Mouse (Mus musculus) cerebellum, postnatal 36 days (tissue): ENCODE measurements around the gene Rrp8.

ENCODE experiments used
- DNase-seq, 2 experiments: peaks; one replicate each; pipeline ENCODE4 v3.0.0; 2021 to 2022; ENCODE audit warnings: mixed read lengths in 2 of 2

Gene Rrp8

DNA sequence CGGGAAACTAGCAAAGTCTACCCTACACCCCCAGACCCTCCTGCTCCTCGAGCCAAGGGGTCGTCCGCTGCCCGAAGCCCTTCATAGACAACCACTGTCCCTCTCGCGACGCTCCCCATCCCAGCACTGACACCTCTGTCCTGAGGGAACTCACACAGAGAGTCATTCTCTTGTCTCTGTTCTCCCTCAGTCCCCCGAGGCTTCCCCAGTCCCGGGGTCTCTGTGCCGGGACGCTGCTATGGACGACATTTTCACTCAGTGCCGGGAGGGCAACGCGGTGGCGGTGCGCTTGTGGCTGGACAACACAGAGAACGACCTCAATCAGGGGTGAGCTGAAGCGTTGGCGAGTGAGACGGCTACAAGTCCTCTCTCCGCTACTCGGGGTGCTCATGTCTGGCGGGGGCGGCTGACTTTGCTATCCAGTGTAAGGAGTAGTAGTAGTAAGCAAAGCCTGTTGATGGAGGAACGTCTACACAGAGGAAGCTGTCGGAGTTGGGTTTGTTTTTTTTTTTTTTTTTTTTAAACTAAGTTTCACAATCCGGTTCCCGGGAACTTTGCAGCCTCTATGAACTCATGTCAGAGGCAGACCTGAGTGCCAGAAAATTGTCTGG, at the start of gene Rrp8:
Gene Rrp8, minus strand, starts transcription at position 475 of the 611 bp plus-strand sequence.
- DNase-seq, result peak; percentile 35 to 39

DNA sequence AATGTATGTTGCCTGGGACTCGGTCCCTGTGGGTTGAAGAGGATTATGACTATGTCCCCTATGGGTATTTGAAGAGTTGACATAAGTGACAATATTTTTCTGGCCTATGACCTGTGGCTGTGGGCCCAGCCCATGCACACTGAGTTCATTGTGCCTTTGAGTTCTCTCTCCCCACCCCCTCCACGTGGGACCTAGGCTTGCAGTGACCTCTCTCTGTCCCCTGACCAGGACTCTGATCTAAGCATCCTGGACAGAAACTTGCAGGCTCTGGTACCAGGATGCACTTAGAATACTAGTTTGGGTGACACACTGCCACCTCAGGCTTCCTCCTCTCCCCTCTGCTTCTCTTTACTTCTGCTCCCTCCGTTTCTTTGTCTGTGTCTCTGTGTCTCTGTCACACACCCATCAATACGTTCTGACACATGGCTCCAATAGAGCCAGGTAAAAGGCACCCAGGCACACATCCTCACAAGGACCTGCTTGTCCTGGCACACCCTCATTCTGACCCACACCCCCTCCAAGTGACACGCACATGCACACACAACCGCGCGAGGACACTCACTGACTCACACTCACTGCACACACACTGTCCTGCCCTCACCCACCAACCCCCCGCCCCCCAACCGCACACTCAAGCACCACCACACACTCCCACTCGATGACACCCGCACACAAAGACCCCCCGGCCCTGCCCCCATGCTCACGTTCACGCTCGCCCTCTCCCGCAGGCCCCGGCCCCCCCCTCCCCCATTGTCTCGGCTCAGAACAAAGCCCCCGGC, 49.5 kb upstream of the Rrp8 start:
- DNase-seq, result no peak

DNA sequence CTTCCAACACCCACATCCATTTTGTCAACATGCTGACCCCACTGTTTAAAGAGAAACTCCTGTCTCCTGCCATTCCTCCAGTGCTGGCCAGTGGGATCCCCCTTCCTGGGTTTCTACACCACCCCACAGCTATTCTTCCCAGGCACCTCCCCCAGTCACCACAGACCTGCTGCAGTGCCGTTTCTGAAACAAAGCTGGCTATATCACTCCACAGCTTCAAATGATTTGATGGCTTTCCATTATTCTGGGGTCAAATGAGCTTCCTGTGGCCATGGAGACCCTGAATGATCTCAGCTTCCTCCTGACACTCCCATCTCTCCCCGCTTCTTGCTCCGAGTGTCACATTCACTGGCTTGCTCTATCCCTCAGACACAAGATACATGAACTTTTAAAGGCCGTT, 47.4 kb upstream of the Rrp8 start:
- no peak for DNase-seq

DNA sequence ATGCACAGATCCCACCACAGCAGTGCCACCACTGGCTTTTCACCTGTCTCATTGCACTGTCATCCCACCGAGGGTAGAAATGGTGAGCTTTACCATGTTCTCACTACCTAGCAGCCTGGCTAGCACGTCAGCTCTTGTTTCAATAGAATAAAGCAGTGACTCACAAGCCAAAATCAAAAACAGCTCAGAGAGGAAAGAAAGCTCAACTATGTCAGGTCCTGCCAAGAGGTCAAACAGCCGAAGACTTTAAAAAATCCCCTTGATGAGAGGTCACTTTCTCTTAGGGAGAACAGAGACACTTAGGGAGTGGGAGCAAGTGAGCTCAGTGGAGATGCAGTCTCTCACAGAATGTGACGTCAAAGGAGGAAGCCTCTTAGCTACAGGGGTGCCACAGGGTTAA, 46.7 kb upstream of the Rrp8 start:
- DNase-seq, result no peak

DNA sequence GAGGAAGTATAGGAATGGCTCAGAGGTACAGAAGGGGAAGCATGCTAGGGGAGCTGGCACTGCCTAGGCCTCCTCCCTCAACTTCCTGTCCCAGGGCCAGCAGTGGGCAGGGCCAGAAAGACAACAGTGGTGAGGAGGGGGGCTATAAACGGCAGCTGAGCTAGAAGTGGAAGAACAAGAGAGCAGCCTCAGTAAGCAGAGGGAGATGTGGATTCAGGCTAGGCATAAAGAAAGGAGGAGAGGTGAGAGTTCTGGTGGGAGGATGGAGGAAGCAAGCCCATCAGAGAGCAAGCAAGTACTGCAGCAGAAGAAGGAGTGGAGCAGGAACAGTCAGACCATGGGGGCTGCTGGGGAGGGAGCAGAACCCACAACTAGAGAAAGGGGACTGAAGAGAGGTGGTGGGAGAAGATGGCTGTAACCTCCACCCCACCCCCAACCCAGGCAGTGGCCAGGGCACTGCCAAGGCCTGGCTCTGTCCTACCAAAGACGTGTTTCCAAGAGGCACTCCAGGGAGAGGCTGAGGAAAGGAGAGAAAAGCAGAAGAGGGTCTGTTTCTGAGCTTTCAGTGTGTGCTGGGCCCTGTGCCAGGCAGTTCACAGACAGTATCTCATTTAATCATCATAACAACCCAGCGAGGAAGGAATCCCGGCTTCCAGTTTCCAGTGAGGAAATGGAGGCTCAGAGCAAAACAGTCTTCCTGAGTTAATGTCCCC, 41.5 kb upstream of the Rrp8 start:
- DNase-seq, result no peak

DNA sequence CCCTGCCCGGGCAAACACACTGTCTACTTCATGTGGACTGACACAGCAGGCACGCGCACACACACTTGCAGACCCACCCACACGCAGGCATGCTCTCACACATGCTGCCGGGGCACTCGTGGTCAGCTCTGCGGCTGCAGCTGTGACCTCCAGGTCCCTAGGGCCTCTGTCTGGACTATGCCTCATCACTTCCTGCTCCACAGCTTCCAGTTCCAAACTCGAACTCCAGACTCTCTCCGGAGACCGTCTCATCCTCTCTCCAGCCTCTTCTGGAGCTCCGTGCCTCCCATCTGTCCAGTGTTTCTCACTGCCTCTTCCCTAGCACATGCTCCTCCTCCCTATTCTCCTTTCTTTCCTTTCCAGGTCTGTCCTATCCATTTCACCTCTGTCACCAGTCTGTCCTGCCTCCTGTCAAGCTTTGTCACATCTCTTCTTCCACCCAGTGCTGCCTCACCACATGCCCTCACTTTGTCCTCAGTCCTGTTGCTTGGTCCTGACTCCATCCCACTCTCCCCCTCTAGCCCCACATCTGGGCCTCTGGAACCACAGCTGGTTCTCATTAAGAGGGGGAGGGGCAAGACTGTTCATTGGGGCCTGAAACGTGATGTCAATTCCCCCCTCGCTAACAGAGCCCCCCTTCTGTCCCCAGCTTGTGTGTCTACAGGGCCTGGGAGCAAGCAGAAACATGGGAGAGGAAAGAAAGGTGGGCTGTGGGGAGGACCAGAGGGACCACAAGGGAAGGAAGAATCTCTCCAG, 40.8 kb upstream of the Rrp8 start:
- DNase-seq, result no peak

DNA sequence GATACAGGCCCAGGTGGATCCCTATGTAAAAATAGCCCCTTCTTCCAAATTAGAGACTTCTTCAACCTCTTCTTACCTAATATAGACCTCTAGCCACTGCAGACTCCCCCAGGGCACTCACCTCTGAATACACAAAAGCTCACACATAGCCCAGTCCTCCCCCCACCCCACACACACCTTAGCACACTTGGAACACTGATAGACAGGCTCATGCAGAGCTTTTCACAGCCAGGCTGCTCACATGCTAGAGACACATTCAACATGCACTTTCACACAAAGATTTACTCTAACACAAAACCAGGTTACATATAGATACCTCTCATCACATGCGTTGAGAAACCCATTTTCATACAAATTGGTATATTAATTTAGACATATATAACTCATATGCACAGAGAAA, 40.1 kb upstream of the Rrp8 start:
- DNase-seq, result no peak

DNA sequence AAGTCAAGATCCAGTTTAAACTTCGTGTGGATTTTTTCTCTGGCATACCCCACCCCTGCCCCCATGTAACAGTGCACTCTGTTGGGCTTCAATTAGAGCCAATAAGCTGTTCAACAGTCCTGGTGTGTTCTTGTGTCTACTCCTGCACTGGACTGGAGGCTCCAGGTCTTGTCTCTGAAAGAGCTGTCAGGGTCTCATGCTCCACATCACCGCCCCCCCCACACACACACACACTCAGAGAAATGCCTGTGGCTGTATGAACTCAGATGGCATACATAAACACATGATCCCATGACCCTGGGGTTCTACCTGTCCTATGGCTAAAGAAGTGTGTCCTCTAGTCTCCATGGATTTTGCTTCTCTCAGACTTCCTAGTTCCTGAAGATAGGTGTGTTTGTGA, 38.8 kb upstream of the Rrp8 start:
- no peak for DNase-seq

DNA sequence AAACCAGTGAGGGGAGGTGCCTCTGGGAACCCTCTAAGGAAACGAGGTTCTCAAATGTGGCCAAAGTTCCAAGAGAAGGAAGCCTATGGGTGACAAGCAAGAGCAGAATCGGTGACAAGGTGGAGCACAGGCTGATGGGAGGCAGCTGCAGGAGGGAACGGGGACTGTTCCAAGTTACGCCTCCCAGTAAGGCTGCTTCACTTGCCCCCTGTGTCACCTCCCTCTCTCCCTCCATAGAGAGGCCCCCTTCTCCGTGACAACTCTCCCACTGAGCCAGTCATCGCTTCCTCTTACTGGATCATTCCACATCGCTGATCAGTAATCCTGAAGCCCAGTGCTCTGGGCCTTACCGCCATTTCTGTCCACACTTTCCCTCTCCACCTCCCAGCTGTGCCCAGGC, 37.5 kb upstream of the Rrp8 start:
- no peak for DNase-seq

DNA sequence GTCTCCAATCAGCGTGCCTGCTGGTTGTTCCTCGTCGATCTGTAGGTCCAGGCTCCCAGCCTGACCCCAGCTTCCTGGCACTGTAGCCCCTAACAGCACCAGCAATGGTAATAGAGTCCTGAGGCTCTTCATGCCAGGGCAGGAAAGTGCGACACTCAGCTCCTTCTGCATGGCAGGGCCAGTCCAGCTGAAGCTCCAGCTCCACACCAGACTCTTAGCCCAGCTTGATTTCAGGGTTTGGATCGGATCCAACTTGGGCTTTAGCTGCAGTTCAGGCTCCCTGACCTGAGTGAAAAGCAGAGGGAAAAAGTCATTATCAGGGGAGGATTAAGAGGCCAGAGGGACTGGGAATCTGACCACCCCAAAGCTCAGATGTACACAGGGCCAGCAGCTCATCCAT, 35.9 kb upstream of the Rrp8 start:
- no peak for DNase-seq

DNA sequence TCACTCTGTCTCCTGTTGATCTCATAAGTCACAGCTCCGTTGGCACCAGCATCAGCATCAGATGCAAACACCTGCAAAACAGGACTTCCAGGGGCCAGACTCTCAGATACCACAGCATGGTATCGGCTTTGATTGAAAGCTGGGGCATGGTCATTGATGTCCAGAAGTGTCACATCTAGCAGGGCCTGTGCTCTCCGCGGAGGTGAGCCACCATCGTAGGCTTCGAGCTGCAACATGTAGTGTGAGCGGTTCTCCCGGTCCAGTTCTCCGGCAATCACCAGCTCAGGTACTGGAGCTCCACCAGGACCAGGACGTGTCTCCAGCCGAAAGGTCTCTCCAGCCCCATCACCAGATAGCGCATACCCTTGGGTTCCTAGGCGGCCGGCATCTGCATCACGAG, 35.1 kb upstream of the Rrp8 start:
- DNase-seq, result no peak

DNA sequence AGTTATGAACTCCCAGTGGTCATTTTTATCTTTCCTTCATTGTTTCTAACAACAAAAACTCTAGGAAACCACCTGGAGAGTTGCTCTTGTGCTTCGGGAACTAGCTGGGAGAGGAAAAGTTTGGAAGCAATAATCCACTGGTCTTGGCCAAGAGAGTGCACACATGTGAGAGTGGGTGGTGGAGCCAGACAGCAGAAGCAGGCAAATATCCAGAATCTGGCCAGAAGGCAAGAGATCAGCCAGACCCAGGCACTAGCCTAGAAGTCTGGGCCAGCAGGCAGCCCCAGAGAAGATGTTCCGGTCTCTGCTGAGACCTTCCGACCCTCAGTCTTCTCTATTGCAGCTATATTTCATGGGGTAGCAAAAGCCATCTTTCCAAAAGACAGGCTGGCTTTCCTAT, 32.8 kb upstream of the Rrp8 start:
- no peak for DNase-seq

DNA sequence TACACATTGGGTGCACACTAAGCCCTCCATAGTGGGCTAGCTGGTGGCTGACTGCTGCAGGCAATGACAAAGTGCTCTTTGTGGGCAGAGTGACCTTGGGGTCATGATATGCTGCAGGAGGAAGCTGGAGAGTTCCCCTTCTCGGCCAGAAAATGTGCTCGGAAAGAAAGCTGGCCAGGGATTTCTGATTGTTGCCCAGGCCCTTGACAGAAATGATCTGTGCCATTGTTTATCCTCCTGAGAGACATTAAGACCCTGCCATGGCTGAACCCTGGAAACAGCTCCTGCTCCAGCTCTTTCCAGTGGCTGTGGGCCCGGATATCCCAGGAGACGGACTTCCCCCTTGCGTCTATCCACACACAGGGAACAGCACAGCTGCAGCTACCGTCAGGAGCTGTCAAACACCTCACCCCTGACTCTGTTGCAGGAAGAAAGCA, 30.6 kb upstream of the Rrp8 start:
- no peak for DNase-seq

DNA sequence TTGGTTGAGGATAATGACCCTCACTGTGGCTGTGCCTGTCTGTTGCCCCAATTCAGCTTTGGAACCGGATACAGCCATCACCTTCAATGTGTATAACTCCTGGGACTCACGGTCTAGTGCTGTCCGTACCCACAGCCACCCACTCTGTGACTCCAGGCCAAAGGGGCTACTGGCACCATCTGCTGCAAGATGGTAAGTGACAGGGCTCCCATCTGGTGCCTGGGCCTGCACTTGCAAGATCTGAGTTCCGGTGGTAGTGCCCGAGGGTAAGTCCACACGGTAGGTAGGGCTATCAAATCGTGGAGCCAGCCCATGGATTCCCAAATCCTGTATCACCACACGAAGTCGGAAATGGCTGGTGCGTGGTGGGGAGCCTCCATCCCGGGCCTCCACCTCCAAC, 27.1 kb upstream of the Rrp8 start:
- no peak for DNase-seq

DNA sequence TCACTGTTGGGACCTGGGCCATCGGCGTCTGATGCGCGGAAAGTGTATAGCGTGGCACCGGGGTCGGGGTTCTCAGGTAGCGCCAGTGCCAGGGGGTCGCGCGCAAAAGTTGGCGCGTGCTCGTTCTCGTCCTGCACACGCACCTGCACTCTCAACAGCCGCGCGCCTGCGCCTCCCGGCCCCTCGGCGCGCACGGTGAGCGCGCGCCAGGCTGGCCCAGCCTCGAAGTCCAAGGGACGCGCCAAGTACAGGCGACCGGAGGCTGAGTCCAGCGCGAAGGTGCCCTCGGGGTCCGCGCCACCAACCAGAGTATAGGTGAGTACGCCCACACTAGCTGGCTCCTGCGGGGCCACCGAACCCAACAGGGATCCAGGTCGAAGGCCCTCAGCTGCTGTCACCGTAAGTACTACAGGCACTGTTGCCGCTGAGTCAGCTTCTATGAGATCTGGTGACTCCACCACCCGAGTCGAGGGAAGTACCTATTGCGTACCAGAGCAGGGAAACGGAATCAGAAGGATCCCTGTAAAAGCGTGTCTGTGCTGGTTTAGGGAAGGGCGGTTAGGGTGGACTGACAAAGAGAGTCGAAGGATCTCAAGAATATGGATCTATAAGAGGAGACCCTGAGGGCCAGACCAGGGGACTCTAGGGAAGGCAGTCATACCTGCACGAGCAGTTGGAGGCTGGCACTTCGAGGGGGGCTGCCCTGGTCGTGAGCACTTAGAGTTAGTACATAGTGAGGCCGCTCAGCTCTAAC, 25.5 kb upstream of the Rrp8 start:
- no peak for DNase-seq

DNA sequence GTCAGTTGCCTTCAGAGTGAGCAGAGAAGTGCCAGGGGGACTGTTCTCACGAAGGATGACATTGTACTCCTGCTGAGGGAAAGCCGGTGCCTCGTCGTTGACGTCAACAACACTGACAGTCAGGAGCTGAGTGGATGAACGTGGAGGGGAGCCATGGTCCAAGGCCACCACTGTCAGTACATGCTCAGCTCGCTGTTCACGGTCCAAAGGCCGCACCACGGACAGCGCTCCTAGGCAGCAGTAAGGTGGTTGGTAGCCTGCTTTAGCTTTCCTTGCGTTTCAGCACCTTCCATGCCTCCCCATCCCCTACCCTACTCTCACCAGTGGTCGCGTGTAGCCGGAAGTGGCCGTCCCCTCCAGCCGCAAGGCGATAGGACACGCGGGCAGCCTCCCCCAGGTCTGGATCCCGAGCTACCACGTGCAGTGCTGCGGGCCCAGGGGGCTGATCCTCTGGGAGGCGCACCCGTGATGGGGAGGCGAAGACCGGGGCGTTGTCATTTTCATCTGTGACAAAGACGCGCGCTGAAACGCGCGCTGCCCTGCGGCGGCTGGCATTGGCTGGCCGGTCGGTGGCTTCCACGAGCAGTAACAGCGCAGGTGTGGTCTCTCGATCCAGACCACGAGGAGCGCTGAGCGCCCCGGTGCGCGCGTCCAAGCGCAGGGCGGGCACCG, 24.8 kb upstream of the Rrp8 start:
- no peak for DNase-seq

DNA sequence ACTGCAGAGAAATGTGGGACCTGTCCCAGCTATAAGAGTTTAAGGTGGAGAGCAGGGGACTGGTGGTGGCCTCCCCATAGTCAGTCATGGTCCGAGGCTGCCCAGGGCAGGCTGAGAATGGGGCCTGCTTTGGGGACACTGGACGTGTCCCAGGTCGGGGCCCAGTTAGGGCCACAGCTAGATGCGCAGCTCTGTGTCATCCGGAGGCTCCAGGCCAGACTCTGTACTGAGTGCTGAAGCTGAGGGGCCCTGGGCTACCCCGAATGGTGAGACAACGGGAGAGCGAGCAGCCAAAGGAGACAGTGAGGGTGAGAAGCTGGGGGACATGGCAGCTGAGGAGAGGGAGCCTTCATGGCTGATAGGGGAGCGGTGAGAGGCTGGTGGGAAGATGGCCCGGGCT, 16.1 kb upstream of the Rrp8 start:
- no peak for DNase-seq

DNA sequence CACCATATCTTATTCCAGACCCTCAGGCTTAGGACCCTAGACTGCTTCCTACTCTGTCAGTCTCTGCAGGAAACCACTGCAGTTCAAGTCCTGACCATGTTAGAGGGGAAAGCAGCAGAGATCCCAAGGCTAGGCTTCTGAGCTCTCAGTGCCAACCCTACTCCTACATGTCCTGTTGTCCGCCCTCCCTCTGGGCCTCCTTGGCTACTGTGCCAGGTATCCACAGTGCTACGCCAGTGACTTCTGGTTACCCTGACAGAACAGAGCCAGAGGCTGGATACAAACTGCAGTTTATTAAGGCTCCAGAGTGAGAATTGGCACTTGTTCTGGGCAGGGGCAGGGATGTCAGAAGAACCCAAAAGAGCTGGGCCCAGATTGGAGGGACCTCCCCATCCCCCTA, 15.5 kb upstream of the Rrp8 start:
- DNase-seq, result peak; percentile 41 to 42

DNA sequence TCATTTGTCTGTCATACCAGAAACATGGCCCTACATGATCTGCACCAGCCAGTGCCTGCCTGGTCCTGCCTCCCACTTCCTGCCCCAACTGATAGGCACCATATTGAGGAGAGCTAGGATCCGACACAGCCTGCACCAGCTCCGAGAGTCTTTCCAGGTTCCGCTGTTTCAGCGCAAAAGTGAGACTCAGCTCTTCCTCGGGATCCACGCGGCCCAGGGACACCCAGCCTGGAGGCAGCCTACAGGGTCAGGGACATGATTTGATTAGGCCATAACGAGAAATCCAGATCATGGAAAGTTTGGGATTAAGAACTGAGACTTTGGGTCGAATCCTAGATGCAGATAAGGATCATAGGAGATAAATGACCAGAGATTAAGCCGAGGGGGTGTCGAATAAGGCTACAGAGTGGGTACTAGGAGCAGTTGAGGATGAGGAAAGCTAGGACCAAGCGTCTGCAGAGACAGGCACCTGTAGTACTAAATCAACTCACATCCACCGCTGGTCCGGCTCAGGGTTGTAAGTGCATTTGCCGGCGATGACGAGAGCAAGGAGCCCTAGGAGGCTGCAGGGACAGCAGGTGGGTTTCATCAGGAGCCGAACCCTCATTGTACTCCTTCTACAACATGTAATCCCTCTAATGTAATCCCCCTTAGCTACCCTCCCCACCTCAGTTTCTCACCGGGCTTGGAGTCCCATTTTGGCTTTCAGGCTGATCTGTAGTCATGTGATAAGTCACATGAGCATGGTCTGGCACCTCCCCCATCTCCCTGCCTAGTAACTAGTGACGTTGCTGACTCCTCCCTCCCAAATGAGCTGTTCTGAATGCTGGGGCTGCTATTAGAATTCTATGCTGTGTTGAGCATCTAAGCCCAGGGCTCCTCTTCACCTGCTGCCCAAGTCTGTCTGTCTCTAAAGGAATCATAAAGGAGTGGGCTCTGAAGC, 14.6 kb upstream of the Rrp8 start, which contains the start of gene Tpp1:
Gene Tpp1, minus strand, starts transcription at position 745 of the 943 bp plus-strand sequence.
- peak; percentile 87 to 92 for DNase-seq

DNA sequence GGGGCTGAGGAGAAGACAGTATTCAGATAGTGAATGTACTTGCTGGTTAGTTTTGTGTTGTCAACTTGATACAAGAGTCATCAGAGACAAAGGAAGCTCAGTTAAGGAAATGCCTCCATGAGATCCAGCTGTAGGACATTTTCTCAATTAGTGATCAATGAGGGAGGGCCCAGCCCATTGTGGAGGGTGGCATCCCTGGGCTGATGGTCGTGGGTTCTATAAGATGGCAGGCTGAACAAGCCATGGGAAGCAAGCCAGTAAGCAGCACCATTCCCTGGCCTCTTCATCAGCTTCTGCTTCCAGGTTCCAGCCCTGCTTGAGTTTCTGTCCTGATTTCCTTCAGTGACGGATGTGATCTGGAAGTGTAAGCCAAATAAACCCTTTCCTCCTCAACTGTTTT, 10.6 kb upstream of the Rrp8 start:
- no peak for DNase-seq
